Mouse (Mus musculus) myocyte (in vitro differentiated cells): Measurements from ENCODE around the gene Epo. TPM values are rescaled to one million over a fixed set of nuclear protein-coding genes. Genes with fewer than 3 reads are reported as not detected.
A peak's percentile ranks its signal among the peaks of the same experiment; 100 is the strongest.

Source experiments
- H3K27me3 ChIP-seq: one replicate; pipeline ENCODE4 v1.6.1; 2011; ENCODE audit not compliant: control insufficient read depth, insufficient read depth, insufficient read length
- H3K36me3 ChIP-seq: one replicate; pipeline ENCODE4 v1.6.1; 2011; ENCODE audit not compliant: control insufficient read depth, insufficient read depth
- H3K4me2 ChIP-seq: one replicate; pipeline ENCODE4 v1.6.1; 2011; ENCODE audit warnings: low read depth, control low read depth
- H3K4me3 ChIP-seq: one replicate; pipeline ENCODE4 v1.5.1; 2011; ENCODE audit warnings: mild to moderate bottlenecking, control low read depth, moderate library complexity
- H3K79me2 ChIP-seq: one replicate; pipeline ENCODE4 v1.6.1; 2011; ENCODE audit not compliant: control insufficient read depth, insufficient read depth
- H3ac ChIP-seq: one replicate; pipeline ENCODE4 v1.6.1; 2011; ENCODE audit not compliant: control insufficient read depth, insufficient read length
- E2F4 ChIP-seq: IDR thresholded peaks from one replicate; pipeline ENCODE4 v1.6.1; 2011; ENCODE audit warnings: mild to moderate bottlenecking, control low read depth, moderate library complexity; ENCODE audit not compliant: insufficient read depth
- MAX ChIP-seq: IDR thresholded peaks from one replicate; pipeline ENCODE4 v1.6.1; 2011; ENCODE audit warnings: low read depth, mild to moderate bottlenecking, control low read depth
- MYOG ChIP-seq, 3 experiments: IDR thresholded peaks; one replicate each; pipeline ENCODE4 v1.6.1; 2011; ENCODE audit warnings: control low read depth in 2 of 3, low read depth in 2 of 3, mild to moderate bottlenecking in 2 of 3; ENCODE audit not compliant: insufficient read length in 2 of 3, control insufficient read depth in 1 of 3, insufficient read depth in 1 of 3
- REST ChIP-seq: IDR thresholded peaks from one replicate; pipeline ENCODE4 v1.6.1; 2011; ENCODE audit warnings: mild to moderate bottlenecking, control low read depth, moderate library complexity; ENCODE audit not compliant: insufficient read depth, insufficient read length
- SRF ChIP-seq: IDR thresholded peaks from one replicate; pipeline ENCODE4 v1.6.1; 2011; ENCODE audit warnings: low read depth; ENCODE audit not compliant: control insufficient read depth, insufficient read length
- TCF12 ChIP-seq: IDR thresholded peaks from one replicate; pipeline ENCODE4 v1.6.1; 2011; ENCODE audit warnings: mild to moderate bottlenecking, control low read depth; ENCODE audit not compliant: poor library complexity, insufficient read depth, severe bottlenecking
- TCF3 ChIP-seq: IDR thresholded peaks from one replicate; pipeline ENCODE4 v1.6.1; 2011; ENCODE audit warnings: low read depth, control low read depth; ENCODE audit not compliant: insufficient read length
- USF1 ChIP-seq: IDR thresholded peaks from one replicate; pipeline ENCODE4 v1.6.1; 2011; ENCODE audit warnings: low read depth, mild to moderate bottlenecking, control low read depth, moderate library complexity
- polyA plus RNA-seq: library from polyadenylated mRNA; unstranded; fragments of >200 nt; fragmentation: generic; extraction: Trizol; gene quantifications from one replicate; pipeline ENCODE4 v1.2.1, GENCODE M21; 2012; ENCODE audit warnings: missing spikeins

Gene Epo
- polyA plus RNA-seq, 1 experiment, result not detected

- Histone ChIP-seq H3K4me3 (no peak overlapping the region), H3K27me3 (peaks cover 5% of the 10 kb centered on the region), H3ac (no peak overlapping the region), H3K36me3 (no peaks in the 10 kb centered on the region), H3K4me2 (peak overlapping the region; percentile 13), H3K79me2 (no peaks in the 10 kb centered on the region)
- TF ChIP-seq USF1, result peak; percentile 56
- TF ChIP-seq SRF, result no peak
Observed at GRCm38 (mm10) chr5:137440216-137440855, 92.7 kb downstream of the Epo start.

- no peak for TF ChIP-seq MAX
- TF ChIP-seq MYOG (IDR thresholded peaks at IDR 0.05; ENCODE audit: control insufficient read depth in 1 of 3, insufficient read depth in 1 of 3, insufficient read length in 2 of 3, low read depth in 2 of 3), result no peak
- no peak for TF ChIP-seq TCF3
- TF ChIP-seq SRF, result no peak
- TF ChIP-seq E2F4, result no peak
- TF ChIP-seq REST, result no peak
- TF ChIP-seq TCF12, result no peak
- H3K79me2 ChIP-seq, result no peaks in the 10 kb centered on the region
- no peak overlapping the region for H3ac ChIP-seq
- H3K27me3 ChIP-seq, result peaks cover 15% of the 10 kb centered on the region
- H3K4me2 ChIP-seq, result no peak overlapping the region
- H3K4me3 ChIP-seq, result no peak overlapping the region
- H3K36me3 ChIP-seq, result no peaks in the 10 kb centered on the region
Observed at GRCm38 (mm10) chr5:137433889-137434288, 99.2 kb downstream of the Epo start.

Other genes starting within 250 kb of the Epo start
- gene Ache, start 245.7 kb downstream of the Epo start, polyA plus RNA-seq, result 10.9 TPM
- gene Ufsp1, start 238.6 kb downstream of the Epo start, polyA plus RNA-seq, result 9.0 TPM
- gene Srrt, start 225.6 kb downstream of the Epo start, polyA plus RNA-seq, result 59.0 TPM
- 46.2 TPM for gene Trip6, start 218.8 kb downstream of the Epo start, polyA plus RNA-seq
- 7.9 TPM for gene Slc12a9, start 199.6 kb downstream of the Epo start, polyA plus RNA-seq
- gene Ephb4, start 183.1 kb downstream of the Epo start, polyA plus RNA-seq, result 17.8 TPM
- gene Zan, start 56.2 kb downstream of the Epo start, polyA plus RNA-seq, result 0.01 TPM
- 53.0 TPM for gene Pop7, start 30.7 kb downstream of the Epo start, polyA plus RNA-seq
- gene Gigyf1, start 14.7 kb downstream of the Epo start, polyA plus RNA-seq, result 9.6 TPM
- gene Gnb2, start 268 bp upstream of the Epo start, polyA plus RNA-seq, result 632 TPM
- gene Actl6b, start 20.3 kb upstream of the Epo start, polyA plus RNA-seq, result not detected
- 1.1 TPM for gene Tfr2, start 36.6 kb upstream of the Epo start, polyA plus RNA-seq
- gene Mospd3, start 67.8 kb upstream of the Epo start, polyA plus RNA-seq, result 30.3 TPM
- 368 TPM for gene Pcolce, start 80.5 kb upstream of the Epo start, polyA plus RNA-seq
- gene Fbxo24, start 95.8 kb upstream of the Epo start, polyA plus RNA-seq, result 0.72 TPM
- 29.1 TPM for gene Lrch4, start 95.9 kb upstream of the Epo start, polyA plus RNA-seq
- gene Gm20605, start 95.9 kb upstream of the Epo start, polyA plus RNA-seq, result 3.3 TPM
- gene Sap25, start 108.1 kb upstream of the Epo start, polyA plus RNA-seq, result 4.6 TPM
- gene Irs3, start 112.5 kb upstream of the Epo start, polyA plus RNA-seq, result 0.04 TPM
- gene Agfg2, start 151.5 kb upstream of the Epo start, polyA plus RNA-seq, result 8.7 TPM
- gene Nyap1, start 208.4 kb upstream of the Epo start, polyA plus RNA-seq, result 2.7 TPM
- gene Tsc22d4, start 212.5 kb upstream of the Epo start, polyA plus RNA-seq, result 48.1 TPM
- 40.4 TPM for gene Ppp1r35, start 245.6 kb upstream of the Epo start, polyA plus RNA-seq